Mouse (Mus musculus): Measurements from ENCODE around the gene B830017H08Rik. TPM values are rescaled to one million over a fixed set of nuclear protein-coding genes. Genes with fewer than 3 reads are reported as not detected.

B830017H08Rik gene
- total RNA-seq, 2 experiments from 2014 or later = not detected

DNA sequence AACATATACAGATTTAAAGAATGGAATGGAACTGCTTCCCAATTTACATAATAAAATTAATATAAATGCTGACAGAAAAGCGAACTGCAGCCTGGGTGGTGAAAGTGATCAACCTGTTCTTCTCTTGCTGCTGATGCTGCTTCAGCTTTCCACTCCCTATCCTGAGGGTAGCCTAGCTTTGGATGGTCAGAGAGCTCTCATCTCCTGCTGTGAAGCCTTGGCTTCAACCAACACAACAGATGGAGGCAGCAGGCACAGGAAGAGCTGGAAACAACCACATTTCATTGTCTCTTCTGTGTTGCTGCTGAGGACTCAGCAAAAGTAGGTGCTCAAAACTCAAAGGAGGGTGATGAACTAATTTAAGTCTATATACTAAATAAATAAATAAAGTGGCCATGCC lies 18.9 kb downstream of the B830017H08Rik start:
- no peak for DNase-seq

DNA sequence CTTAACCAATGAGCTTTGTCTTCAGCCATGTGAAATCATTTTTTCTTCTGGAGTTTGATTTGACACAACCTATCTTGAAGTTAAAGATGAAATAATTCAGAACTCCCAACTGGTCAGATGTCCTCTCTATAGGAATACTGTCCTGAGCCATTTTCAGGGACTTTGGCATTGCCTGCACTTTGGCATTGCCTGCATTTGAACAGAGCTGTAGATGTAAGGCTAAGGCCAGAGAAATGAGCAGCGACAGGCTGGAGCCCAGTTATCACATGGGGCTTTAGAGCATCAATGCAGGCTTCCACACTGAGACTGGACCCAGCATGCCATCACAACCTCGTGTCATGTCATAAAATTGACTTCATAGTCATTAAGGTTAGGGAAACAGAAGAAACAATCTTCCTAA lies 20.3 kb downstream of the B830017H08Rik start:
- DNase-seq = no peak

DNA sequence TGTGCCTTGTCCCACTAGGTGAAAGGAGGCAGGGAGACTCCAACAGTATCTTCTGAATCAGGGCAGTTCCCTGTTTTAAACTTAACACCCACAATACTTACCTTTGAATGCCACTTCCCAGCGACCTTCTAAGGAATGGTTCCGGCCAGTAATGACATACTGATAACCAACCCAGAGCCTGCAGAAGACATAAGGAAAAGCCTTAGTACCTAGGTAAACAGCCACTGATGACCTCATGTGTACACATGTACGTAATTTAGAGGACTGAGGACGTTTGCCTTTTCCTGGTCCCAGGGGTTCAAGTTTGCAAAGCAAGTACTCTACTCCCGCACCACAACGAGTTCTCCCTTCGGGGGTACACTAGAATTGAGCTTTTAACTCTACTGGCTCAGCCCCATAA lies 24.2 kb downstream of the B830017H08Rik start:
- no peak for DNase-seq

DNA sequence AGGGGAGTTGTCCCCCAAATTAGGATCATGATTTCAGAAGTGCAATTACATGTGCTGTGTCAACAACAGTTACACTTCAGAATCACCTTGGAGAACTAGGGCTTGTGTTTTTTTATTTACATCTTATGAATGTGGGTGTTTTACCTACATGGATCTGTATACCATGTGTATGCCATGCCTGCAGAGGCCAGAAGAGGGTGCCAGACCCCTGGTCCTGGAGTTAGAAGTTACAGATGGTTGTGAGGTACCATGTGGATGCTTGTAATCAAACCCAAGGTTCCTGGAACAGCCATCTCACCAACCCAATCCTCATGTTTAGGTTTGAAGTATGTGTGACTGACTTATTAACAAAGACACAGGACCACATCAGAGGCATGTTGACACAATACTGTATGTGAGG lies 25.7 kb downstream of the B830017H08Rik start:
- no peak for DNase-seq

DNA sequence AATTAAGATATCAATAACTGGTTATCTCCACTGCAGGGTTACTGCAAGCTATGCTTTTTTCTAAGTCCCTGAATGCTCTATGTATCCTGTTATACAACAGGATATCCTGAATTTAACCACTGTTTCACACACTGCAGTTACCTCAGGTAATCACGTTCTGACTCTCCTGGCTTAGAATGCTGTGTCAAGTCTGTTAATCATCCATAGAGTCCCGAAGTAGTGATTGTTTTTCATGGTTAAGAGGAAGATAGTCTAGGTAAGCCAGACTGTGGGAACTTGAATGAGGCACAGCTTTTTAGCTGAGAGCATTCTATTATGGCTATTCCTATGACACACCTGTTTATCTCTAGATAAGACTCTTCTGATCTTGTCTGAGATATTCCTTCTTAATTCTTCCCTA lies 32.4 kb downstream of the B830017H08Rik start:
- no peak for DNase-seq

DNA sequence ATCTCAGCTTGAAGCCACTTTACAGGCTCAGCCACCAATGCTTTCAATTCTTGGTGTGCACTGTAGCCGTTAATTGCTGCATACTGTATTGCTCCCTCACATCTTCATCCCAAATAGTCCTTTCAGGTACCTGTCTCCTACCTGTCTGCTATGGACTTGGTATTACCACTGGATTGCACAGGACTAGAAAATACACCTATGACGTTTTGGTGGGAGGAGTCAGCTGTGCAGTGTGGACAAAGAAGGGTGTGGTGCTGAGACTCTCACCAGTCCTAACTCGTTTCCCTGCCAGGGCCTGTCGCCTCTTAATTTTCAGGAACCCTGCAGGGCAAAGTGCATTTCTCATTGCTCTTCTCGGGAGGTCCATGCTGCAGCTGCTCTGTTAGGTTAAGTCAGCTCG lies 32.8 kb downstream of the B830017H08Rik start:
- no peak for DNase-seq

DNA sequence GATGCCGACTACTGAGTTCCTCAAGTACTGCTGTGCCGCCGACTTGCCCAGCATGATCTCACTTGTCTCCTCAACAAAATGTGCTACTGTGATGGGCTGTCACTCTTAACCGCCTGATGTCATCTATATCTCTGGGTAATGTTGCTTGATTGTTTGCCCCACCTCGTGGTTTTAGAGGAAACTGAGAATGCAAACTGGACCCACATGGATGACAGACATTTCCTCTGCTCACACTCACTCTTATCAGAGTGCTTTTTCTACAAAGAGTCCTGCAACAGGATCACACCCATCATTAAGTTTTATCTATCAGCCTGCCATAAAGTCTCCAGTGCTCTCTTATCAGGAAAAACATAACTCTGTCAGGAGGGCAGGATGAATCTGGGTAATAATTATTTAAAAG lies 38.3 kb downstream of the B830017H08Rik start:
- no peak for DNase-seq

DNA sequence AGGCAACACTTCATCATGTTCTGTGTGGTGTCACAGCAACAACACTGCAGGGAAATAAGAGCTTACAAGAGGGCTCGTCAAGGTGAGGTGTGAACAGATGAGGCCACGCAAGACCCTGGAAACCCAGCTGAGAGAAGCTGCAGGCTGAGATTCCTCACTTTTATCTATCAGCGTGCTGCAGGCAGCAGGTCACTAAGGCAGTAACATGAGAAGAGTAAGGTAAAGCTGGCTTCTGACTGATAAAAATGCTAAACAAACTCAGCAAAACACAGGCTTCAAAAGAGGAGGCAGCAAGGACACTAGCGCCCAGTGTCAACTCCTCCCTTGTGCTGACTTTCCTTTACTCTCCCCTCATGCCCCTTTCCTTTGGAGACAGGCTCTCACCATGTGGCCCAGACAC lies 40.1 kb downstream of the B830017H08Rik start:
- DNase-seq = no peak

DNA sequence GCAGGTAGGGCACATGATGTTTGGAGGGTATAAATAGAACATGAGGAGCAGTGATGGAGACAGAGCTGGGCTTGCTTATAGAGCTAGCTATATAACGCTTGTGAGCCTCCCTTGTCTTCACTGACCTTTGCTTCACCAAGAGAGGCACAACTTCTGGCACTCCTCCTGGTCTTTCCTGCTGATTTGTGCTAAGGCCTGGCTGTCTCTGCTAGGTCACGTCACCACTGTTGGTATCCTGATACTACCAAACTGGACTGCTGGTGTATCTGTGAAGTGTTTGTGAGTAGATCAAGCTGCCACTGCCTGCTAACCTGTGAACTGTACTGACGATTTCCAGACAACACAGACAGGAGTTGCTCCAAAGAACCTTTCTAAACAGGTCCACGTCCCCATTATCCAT lies 42.3 kb downstream of the B830017H08Rik start:
- no peak for DNase-seq

DNA sequence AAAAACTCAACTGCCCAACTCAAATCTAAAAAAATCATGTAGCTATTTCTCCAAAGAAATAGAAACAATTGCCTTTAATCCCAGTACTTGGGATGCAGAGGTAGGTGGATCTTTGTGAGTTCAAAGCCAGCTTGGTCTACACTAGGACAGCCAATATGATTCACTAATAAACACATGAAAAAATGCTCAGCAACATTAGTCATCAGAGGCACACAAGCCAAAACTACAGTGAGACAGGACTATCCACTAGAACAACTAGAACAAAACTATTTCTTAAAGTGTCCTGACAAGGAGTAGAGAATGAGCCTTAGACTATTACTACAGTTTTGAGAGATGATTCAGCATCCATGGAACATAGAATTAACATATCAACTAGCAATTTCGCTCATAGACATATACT lies 43.2 kb downstream of the B830017H08Rik start:
- no peak for DNase-seq

DNA sequence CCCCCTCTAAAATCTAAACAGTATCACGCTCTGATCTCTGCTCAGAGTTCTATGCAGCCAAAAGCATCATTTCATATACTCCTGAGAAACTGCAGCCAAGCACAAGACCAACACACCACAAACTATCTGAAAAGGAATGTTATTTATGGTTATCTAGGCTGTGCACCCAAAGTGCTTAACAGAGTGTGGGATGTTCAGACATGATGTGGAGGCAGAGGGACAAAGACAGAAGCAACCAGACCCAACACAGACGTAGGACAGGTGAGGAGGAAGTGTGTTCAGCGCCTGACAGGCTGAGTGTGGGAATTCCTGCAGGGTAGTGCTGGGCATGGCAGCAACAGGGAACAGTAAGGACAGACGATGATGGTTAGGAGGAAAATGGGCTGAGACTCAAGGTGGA lies 46.6 kb downstream of the B830017H08Rik start:
- DNase-seq = no peak

DNA sequence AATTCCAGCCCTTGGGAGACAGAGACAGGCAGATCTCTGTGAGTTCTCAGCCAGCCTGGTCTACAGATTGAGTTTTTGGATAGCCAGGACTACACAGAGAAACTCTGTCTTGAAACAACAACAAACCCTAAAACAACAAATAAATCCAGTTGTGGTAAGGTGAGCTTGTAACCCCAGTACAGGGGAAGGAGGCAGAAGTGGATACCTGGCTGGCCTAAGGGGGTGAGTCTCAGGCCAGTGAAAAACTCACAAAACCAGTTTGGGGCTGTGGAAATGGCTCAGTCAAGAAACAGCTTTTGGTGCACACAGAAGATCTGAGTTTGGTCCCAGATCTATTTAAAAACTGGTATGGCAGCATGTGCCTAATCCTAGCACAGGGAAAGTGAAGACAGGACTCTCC lies 49.3 kb downstream of the B830017H08Rik start:
- DNase-seq = no peak

DNA sequence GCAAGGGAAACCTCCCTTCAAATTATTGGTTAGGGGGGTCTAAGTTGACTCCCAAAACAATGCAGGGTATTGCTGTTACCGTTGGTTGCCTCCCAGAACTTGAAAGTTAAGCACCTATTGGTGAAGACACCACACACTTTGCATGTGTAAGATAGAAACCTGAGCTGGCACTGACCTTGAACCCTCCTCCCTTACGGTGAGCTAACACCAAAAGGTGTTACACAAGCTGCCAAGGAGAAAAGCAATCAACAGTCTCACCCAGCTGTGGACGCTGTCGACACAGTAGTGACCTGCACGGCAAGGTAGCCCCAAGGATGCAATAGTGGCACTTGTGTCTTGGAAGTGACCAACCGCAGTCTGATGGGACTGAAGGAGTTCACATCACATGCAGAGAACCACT lies 51.2 kb downstream of the B830017H08Rik start:
- no peak for DNase-seq

Other genes with a start within 250 kb of the B830017H08Rik start
- under 1 TPM; 0.32 to 0.36 TPM for gene Slc7a4, start 249.9 kb upstream of the B830017H08Rik start, total RNA-seq (2021)
- 1 to 10 TPM; 7.5 to 9.0 TPM for gene Smpd4, start 213.8 kb upstream of the B830017H08Rik start, total RNA-seq (2021)
- gene Ccdc74a, start 186.7 kb upstream of the B830017H08Rik start, total RNA-seq (2021) = 1 to 10 TPM in 1 of 2 experiments, under 1 TPM in 1; 0.77 to 1.6 TPM
- gene Med15, start 100.2 kb upstream of the B830017H08Rik start, total RNA-seq (2021) = 10 to 100 TPM; 18.1 to 18.9 TPM
- 10 to 100 TPM; 15.4 to 18.8 TPM for gene Klhl22, start 73.5 kb upstream of the B830017H08Rik start, total RNA-seq (2021)
- gene Scarf2, start 35.8 kb upstream of the B830017H08Rik start, total RNA-seq (2021) = 1 to 10 TPM; 4.7 to 5.4 TPM
- gene Car15, start 5.2 kb downstream of the B830017H08Rik start, total RNA-seq (2021) = under 1 TPM; 0.79 to 0.88 TPM
- gene Gm20518, start 58.5 kb downstream of the B830017H08Rik start, total RNA-seq (2021) = under 1 TPM in 1 of 2 experiments, not detected in 1; 0.16 TPM
- under 1 TPM in 1 of 2 experiments, not detected in 1; 0.13 TPM for gene Tssk1, start 61.1 kb downstream of the B830017H08Rik start, total RNA-seq (2021)
- gene Dgcr2, start 65.4 kb downstream of the B830017H08Rik start, total RNA-seq (2021) = 10 to 100 TPM; 23.0 to 24.7 TPM
- not detected for gene Tssk2, start 65.5 kb downstream of the B830017H08Rik start, total RNA-seq (2021)
- 1 to 10 TPM; 5.1 to 6.1 TPM for gene Ess2, start 78.2 kb downstream of the B830017H08Rik start, total RNA-seq (2021)
- gene Gsc2, start 81.9 kb downstream of the B830017H08Rik start, total RNA-seq (2021) = not detected
- gene Slc25a1, start 95.1 kb downstream of the B830017H08Rik start, total RNA-seq (2021) = 10 to 100 TPM in 1 of 2 experiments, 1 to 10 TPM in 1; 2.6 to 10.0 TPM
- not detected for gene Vpreb2, start 147.3 kb downstream of the B830017H08Rik start, total RNA-seq (2021)
- 10 to 100 TPM; 32.2 to 34.1 TPM for gene Dgcr6, start 219.7 kb downstream of the B830017H08Rik start, total RNA-seq (2021)

All from gastrocnemius, postnatal 25 days (tissue).